Mouse (Mus musculus) monocyte, adult 59 days (primary cell): ENCODE measurements around the gene Spem1. TPM values are rescaled to one million over a fixed set of nuclear protein-coding genes. Genes with fewer than 3 reads are reported as not detected.

Experiments
- total RNA-seq, 2 experiments: library from RNA; stranded (reverse); gene quantifications; one replicate each; pipeline ENCODE4 v1.2.4; 2023

The Spem1 gene
- not detected for total RNA-seq

GRCm38 (mm10) chr11:69822080-69822479 lies at the start of gene Spem1:
Gene Spem1, minus strand, starts transcription at chr11:69822180.

GRCm38 (mm10) chr11:69858113-69858998 lies 36.4 kb upstream of the Spem1 start, which contains the start of gene Tnk1:
Gene Tnk1, minus strand, starts transcription at chr11:69858730.

GRCm38 (mm10) chr11:69846198-69846680 lies 24.3 kb upstream of the Spem1 start, which contains the start of gene Plscr3:
Gene Plscr3, plus strand, starts transcription at chr11:69846376.

GRCm38 (mm10) chr11:69837952-69838713 lies 16.2 kb upstream of the Spem1 start, which contains the start of gene Tmem256:
Gene Tmem256, plus strand, starts transcription at chr11:69838514.

GRCm38 (mm10) chr11:69837604-69837951 lies 15.6 kb upstream of the Spem1 start, which contains the start of gene Nlgn2:
Gene Nlgn2, minus strand, starts transcription at chr11:69837784.

GRCm38 (mm10) chr11:69818365-69818764 lies 3.6 kb downstream of the Spem1 start, which contains the start of gene Spem2:
Gene Spem2, minus strand, starts transcription at chr11:69818465.

GRCm38 (mm10) chr11:69815155-69815554 lies 6.8 kb downstream of the Spem1 start, which contains the start of gene Gm39566:
Gene Gm39566, minus strand, starts transcription at chr11:69815298.

GRCm38 (mm10) chr11:69804972-69805909 lies 16.7 kb downstream of the Spem1 start, which contains the start of gene Tmem102:
Gene Tmem102, minus strand, starts transcription at chr11:69805624.

GRCm38 (mm10) chr11:69801379-69801977 lies 20.5 kb downstream of the Spem1 start, which contains the start of gene Fgf11:
Gene Fgf11, minus strand, starts transcription at chr11:69801857.

GRCm38 (mm10) chr11:69795168-69795982 lies 26.6 kb downstream of the Spem1 start, which contains the start of gene Chrnb1:
Gene Chrnb1, minus strand, starts transcription at chr11:69795943.

Other genes with a start within 250 kb of the Spem1 start
- gene Wrap53, start 241.9 kb downstream of the Spem1 start, total RNA-seq, result 1 to 10 TPM; 6.8 to 8.1 TPM
- gene Trp53, start 241.8 kb downstream of the Spem1 start, total RNA-seq, result 10 to 100 TPM; 79.2 to 81.1 TPM
- under 1 TPM in 1 of 2 experiments, not detected in 1; 0.24 TPM for gene Atp1b2, start 216.2 kb downstream of the Spem1 start, total RNA-seq
- gene Shbg, start 204.3 kb downstream of the Spem1 start, total RNA-seq, result not detected
- 1 to 10 TPM in 1 of 2 experiments, not detected in 1; 1.8 TPM for gene Sat2, start 200.2 kb downstream of the Spem1 start, total RNA-seq
- 10 to 100 TPM; 68.3 to 68.4 TPM for gene Fxr2, start 189.2 kb downstream of the Spem1 start, total RNA-seq
- under 1 TPM in 1 of 2 experiments, not detected in 1; 0.64 TPM for gene Sox15, start 166.9 kb downstream of the Spem1 start, total RNA-seq
- 10 to 100 TPM; 73.1 to 74.9 TPM for gene Mpdu1, start 159.5 kb downstream of the Spem1 start, total RNA-seq
- 100 to 1,000 TPM; 685 to 696 TPM for gene Cd68, start 156.0 kb downstream of the Spem1 start, total RNA-seq
- gene Eif4a1, start 149.8 kb downstream of the Spem1 start, total RNA-seq, result 100 to 1,000 TPM; 892 to 975 TPM
- 100 to 1,000 TPM; 109 to 116 TPM for gene Senp3, start 140.1 kb downstream of the Spem1 start, total RNA-seq
- gene Tnfsf13, start 136.4 kb downstream of the Spem1 start, total RNA-seq, result 10 to 100 TPM; 63.1 to 66.0 TPM
- 10 to 100 TPM; 66.6 to 77.0 TPM for gene Tnfsf12, start 126.3 kb downstream of the Spem1 start, total RNA-seq
- gene Tnfsfm13, start 126.1 kb downstream of the Spem1 start, total RNA-seq, result 10 to 100 TPM; 23.6 to 27.1 TPM
- gene Polr2a, start 63.5 kb downstream of the Spem1 start, total RNA-seq, result 100 to 1,000 TPM; 114 to 142 TPM
- not detected for gene Slc35g3, start 60.2 kb downstream of the Spem1 start, total RNA-seq
- 10 to 100 TPM; 16.0 to 20.0 TPM for gene Zbtb4, start 56.3 kb downstream of the Spem1 start, total RNA-seq
- under 1 TPM; 0.45 to 0.49 TPM for gene Chrnb1, start 26.2 kb downstream of the Spem1 start, total RNA-seq
- gene Fgf11, start 20.3 kb downstream of the Spem1 start, total RNA-seq, result 1 to 10 TPM in 1 of 2 experiments, under 1 TPM in 1; 0.76 to 1.3 TPM
- not detected for gene Tmem102, start 16.6 kb downstream of the Spem1 start, total RNA-seq
- gene Gm39566, start 6.9 kb downstream of the Spem1 start, total RNA-seq, result not detected
- gene Spem2, start 3.7 kb downstream of the Spem1 start, total RNA-seq, result not detected
- 1 to 10 TPM; 1.9 to 2.6 TPM for gene Nlgn2, start 15.6 kb upstream of the Spem1 start, total RNA-seq
- 100 to 1,000 TPM; 100 to 117 TPM for gene Tmem256, start 16.3 kb upstream of the Spem1 start, total RNA-seq
- 10 to 100 TPM; 39.8 to 43.6 TPM for gene Plscr3, start 24.2 kb upstream of the Spem1 start, total RNA-seq
- not detected for gene Tnk1, start 36.5 kb upstream of the Spem1 start, total RNA-seq
- not detected for gene Tmem95, start 55.8 kb upstream of the Spem1 start, total RNA-seq
- gene Kctd11, start 59.2 kb upstream of the Spem1 start, total RNA-seq, result 1 to 10 TPM; 6.0 TPM
- 10 to 100 TPM; 10.4 to 12.2 TPM for gene Acap1, start 73.4 kb upstream of the Spem1 start, total RNA-seq
- gene 2810408A11Rik, start 78.8 kb upstream of the Spem1 start, total RNA-seq, result under 1 TPM; 0.31 to 0.49 TPM
- gene Neurl4, start 78.9 kb upstream of the Spem1 start, total RNA-seq, result 10 to 100 TPM; 30.0 to 30.4 TPM
- gene Gps2, start 91.7 kb upstream of the Spem1 start, total RNA-seq, result 100 to 1,000 TPM; 110 to 112 TPM
- gene Eif5a, start 99.8 kb upstream of the Spem1 start, total RNA-seq, result 100 to 1,000 TPM; 407 to 410 TPM
- 1 to 10 TPM in 1 of 2 experiments, not detected in 1; 1.6 TPM for gene Ybx2, start 113.6 kb upstream of the Spem1 start, total RNA-seq
- gene Slc2a4, start 126.0 kb upstream of the Spem1 start, total RNA-seq, result not detected
- gene Cldn7, start 142.6 kb upstream of the Spem1 start, total RNA-seq, result not detected
- 100 to 1,000 TPM; 107 to 143 TPM for gene Ctdnep1, start 159.0 kb upstream of the Spem1 start, total RNA-seq
- gene Elp5, start 160.3 kb upstream of the Spem1 start, total RNA-seq, result 10 to 100 TPM; 44.3 to 49.5 TPM
- 100 to 1,000 TPM; 469 to 485 TPM for gene Gabarap, start 169.0 kb upstream of the Spem1 start, total RNA-seq
- 10 to 100 TPM; 64.3 to 77.5 TPM for gene Phf23, start 173.6 kb upstream of the Spem1 start, total RNA-seq
- gene Dvl2, start 178.4 kb upstream of the Spem1 start, total RNA-seq, result 10 to 100 TPM; 30.2 to 33.6 TPM
- 10 to 100 TPM; 43.9 to 56.5 TPM for gene Acadvl, start 193.2 kb upstream of the Spem1 start, total RNA-seq
- 10 to 100 TPM; 11.0 to 19.4 TPM for gene Dlg4, start 194.8 kb upstream of the Spem1 start, total RNA-seq
- not detected for gene Asgr1, start 231.9 kb upstream of the Spem1 start, total RNA-seq